Mouse (Mus musculus) embryo, embryonic 10.5 days (tissue): ENCODE data around the gene Zc3h4.
"Not testable (repeated sequence)": the region's sequence is repeated elsewhere in the genome, so short reads cannot be mapped to it uniquely, and the experiment has no call there.

Experiments
- DNase-seq: peaks from one replicate; pipeline ENCODE4 v3.0.0-alpha.2; 2015; ENCODE audit warnings: low spot score

Gene Zc3h4

GRCm38 (mm10) chr7:16400689-16401611 lies at the start of gene Zc3h4:
TSS of gene Zc3h4 (plus strand) at chr7:16400910.
- peak; percentile 92 for DNase-seq

DNA sequence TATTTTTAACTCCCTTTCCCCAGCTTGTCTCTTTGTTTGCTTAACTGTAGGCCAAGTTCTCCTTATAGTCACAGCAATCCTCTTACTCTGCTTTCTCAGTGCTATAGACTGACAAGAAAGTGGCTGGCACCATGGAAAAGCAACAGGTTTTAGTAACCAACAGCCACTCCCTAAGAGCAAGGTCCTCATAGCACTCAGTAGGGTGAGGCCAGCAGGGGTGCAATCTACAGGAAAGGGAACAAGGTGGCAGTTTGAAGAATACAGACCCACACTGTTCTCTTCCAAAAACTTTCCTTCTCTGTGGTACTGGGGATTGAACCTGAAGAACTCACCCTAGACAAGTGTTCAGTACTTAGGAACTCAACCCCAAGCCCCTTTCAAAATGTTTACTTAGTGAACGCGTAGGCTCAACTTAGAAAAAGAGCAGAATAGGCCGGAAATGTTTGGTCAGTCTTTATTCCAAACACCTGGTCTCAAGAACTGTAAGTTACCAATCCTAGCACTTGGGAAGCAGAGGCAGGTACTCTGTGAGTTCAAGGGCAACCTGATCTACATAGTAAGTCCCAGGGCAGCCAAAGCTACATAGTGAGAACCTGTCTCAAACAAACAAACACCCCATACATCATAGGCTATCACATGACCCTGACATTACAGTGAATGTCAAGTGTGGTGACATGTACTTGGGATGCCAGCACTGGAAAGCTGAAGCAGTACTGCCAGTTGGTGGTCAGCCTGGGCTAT lies 44.7 kb upstream of the Zc3h4 start:
- DNase-seq, result no peak

DNA sequence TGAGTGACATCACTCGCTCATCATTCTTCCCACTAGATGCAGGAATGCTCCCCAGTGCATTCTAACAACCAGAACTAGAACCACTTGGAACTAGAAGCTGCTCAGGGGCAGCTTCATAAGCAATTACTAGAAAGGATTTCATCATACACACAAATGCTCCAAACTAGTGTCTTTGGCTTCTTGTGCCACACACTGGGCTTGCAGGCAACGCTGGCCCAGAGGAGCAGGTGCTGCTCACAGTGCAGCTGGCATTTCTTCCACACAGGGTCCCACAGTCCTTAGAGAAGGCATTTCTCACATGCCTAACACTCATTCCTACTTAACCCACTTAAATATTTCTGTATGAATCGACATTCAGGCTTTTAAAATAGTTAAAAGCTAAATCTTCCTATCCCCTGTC lies 43.1 kb upstream of the Zc3h4 start:
- no peak for DNase-seq

DNA sequence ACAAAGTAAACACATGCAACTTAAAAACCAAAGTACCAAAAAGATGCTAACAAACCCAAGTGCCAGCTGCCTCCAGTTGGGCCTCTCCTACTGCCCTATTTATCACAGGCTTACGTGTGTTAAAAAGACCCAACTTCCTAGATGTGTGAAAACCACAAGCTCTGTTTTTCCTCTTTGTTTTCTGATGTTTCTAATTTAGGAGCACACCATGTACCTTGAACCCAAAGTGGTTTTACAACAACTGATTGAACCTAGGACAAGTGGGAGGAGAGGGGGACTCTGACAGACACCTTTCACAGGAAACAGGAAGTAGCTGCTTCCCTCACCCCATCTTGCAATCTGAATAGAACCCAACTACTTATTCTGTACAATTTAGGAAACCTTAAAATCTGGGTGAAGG lies 36.4 kb upstream of the Zc3h4 start:
- DNase-seq, result no peak

- peak; percentile 86 for DNase-seq
These were observed 35.7 kb upstream of the Zc3h4 start for GRCm38 (mm10) chr7:16364901-16365500.

DNA sequence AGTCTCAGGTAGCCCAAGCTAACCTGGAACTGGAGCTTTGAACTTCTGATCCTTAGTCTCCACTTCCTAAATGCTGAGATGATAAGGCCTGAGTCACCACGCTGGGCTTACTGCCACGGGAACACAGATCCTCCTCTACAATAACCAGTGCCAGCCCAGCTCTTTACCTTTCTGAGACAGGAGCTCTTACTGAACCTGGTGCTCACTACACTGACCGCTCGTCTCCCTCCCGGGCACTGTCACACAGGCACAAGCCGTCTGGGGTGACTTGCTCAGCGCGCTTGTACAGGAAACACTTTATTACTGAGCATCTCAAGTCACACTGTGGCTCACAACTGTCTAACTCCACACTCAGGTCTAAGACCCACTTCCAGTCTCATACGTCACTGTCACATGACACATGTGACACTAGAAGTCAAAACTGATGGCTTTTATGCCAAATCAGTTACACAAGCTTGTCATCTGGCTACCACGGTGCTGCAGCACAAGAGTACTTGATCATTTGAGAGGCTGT lies 34.5 kb upstream of the Zc3h4 start:
- DNase-seq, result no peak

- DNase-seq, result no peak
These were observed 34.0 kb upstream of the Zc3h4 start for GRCm38 (mm10) chr7:16366669-16367068.

DNA sequence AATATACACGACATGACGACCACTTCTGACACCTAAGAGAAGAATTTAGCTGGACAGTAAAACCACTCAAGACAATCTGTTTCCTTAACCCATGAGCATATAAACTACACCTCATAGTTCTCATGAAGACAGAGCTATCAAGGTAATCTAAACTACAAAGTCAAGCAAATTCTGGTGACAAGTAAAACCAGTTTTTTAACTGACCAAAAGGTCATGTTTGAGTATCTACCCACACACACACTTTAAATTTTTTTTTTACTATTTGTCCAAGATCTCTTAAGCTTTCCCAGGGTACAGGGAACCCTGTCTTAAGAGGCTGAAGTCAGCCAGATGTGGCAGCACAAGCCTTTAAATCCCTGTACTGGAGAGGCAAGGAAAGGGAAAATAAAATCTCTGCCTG lies 31.9 kb upstream of the Zc3h4 start:
- DNase-seq, result no peak

DNA sequence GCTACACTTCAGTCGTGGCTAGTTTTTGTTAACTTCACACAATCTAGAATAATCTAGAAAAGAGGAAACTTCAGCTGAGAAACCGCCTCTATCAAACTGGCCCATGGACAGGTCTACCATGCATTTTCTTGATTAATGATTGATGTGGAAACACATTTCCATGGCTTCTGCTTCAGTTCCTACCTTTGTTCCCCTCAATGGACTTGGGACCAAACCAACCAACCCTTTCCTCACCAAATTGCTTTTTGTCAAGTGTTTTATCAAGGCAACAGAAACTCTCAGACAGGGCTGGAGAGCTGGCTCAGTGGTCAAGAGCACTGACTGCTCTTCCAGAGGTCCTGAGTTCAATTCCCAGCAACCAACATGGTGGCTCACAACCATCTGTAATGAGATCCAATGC lies 30.1 kb upstream of the Zc3h4 start:
- DNase-seq, result no peak

GRCm38 (mm10) chr7:16373719-16374118 lies 27.0 kb upstream of the Zc3h4 start:
- DNase-seq, result no peak

DNA sequence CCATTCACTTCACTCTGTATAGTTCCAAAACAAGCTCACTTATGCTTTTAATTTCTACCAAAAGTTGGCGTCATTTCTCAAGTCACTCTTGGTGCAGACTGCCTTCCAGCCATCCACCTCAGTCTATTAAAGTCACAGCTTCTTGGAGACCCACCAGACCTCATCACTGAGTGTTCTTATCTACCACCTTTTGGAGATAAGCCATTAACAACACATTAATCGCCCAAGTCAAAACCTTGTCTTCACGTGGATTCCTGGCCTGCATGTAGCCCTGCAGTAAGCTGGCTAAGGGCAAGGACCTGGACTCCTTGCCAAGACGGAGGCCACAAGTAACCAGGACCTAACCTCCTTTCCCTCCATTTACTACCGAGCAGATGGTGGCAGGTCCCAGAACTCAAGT lies 25.7 kb upstream of the Zc3h4 start:
- no peak for DNase-seq

DNA sequence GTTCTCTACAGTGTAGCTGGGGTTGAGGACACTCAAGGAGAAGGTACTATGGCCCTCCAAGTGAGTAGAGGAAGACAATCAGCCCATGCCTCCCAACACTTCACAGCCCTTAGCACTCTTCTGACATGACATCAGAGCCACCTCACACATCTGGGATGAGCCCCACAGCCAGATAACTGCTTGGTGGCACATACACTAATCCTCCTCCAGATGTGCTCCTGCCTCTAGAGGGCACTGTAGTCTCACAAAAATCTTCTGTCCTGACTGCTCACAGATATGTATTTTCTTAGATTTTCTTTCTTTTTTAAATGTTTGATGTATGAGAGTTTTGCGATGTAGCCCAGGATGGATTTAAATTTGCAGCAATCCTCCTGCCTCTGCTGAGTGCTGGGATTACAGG lies 24.2 kb upstream of the Zc3h4 start:
- peak; percentile 36 for DNase-seq

GRCm38 (mm10) chr7:16387160-16388041 lies 13.3 kb upstream of the Zc3h4 start, which contains the start of gene Sae1:
TSS of gene Sae1 (minus strand) at chr7:16387806.
- peak; percentile 97 for DNase-seq

DNA sequence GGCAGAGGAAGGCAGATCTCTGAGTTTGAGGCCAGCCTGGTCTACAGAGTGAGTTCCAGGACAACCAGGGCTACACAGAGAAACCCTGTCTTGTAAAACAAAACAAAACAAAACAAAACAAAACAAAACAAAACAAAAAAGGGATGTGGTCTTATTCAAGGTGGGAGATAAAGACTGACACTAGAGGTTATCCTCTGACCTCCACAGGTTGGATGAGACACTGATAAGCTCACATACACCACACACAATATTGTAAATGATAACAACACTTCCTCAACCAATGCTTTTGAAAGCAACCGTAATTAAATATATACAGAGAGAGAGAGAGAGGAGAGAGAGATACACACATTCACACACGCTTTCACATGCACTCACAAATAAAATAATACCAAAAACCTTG lies 10.8 kb upstream of the Zc3h4 start:
- DNase-seq, result not testable (repeated sequence)

- no peak for DNase-seq
These were observed 7.8 kb upstream of the Zc3h4 start for GRCm38 (mm10) chr7:16392923-16393322.

- DNase-seq, result peak; percentile 78
These were observed 4.8 kb upstream of the Zc3h4 start for GRCm38 (mm10) chr7:16395944-16396343.

DNA sequence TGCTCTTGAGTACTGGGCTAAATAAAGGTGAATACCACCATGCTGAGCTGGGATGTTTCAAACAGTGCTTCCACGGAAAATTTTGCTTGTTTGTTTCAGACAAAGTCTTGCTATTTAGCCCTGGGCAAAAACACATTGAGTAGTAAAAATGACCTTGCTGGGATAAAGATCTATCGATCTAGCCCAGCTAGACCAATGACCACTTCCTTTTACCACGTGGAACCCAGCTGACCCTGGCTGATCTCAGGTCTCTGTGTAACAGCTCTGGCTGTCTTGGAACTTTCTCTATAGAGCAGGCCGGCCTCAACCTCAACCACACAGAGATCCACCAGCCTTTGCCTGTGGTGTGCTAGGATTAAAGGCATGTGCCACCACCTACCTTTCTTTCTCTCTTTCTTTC lies 3.2 kb upstream of the Zc3h4 start:
- no peak for DNase-seq

- DNase-seq, result peak; percentile 14
These were observed 2.2 kb upstream of the Zc3h4 start for GRCm38 (mm10) chr7:16398387-16399050.

- peak; percentile 96 for DNase-seq
These were observed 1.5 kb upstream of the Zc3h4 start for GRCm38 (mm10) chr7:16399098-16399819.
